Mouse (Mus musculus): Measurements from ENCODE around the gene Ak9.

- TF ChIP-seq CTCF (IDR thresholded peaks at IDR 0.05; ENCODE audit: low read depth) (peak; percentile 73), EP300 (IDR thresholded peaks at IDR 0.05; ENCODE audit: low read depth) (no peak)
Measured at GRCm38 (mm10) chr10:41434624-41435023, 130.8 kb downstream of the Ak9 start.
